Mouse (Mus musculus) stomach, postnatal 0 days (tissue): ENCODE measurements around the gene Gpx4.

Experiments
- CTCF ChIP-seq: IDR thresholded peaks from 2 replicates; pipeline ENCODE4 v1.5.1; 2016; ENCODE audit warnings: antibody characterized with exemption, low read depth, mild to moderate bottlenecking, moderate library complexity
- EP300 ChIP-seq: optimal IDR thresholded peaks from 2 replicates; pipeline ENCODE3; 2016; ENCODE audit warnings: antibody characterized with exemption

GRCm38 (mm10) chr10:80001945-80002344 lies 45.0 kb upstream of the Gpx4 start:
- TF ChIP-seq CTCF (no peak), EP300 (no peak)
